ENCODE assay signal across 8 mouse cellular contexts in the genomic region with DNA sequence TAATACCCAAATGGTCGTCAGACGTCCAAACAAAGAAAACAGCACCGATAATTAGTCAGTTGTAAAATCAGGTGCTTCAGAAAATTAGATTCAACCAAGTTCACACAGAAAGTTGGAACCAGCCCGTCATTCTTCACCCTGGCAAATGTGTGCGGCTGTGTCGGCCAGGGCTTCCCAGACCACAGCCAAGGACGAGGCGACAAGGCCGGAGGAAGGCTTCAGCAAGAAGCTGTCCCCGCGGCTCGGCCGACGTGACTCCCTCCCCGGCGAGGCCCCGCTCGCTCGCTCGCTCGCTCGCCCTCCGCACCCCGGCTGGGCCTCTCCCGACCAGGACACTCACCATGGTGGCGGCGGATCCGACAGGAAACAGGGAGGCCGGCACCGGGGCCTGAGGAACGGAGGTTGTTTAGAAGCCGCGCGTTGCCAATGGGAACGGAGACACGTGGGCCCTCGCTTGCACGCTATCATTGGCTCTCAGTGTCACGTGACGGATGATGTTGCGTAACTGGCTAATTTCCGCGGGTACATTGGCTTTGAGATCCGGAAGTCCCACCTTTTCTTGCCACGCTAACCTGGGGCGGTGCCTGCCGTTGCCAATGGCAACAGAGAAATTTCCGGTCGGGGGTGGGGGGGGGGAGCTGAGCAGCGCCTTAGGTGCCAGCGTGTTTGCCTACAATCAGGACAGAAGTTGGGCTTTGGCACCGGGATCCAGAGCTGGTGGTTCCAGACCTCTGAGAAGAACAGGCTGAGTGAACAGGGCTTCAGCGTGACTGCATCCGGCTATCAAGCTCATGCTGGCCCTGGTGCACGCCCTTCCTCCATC. TPM values are rescaled to one million over a fixed set of nuclear protein-coding genes. Genes with fewer than 3 reads are reported as not detected.
DNase-seq lines count a peak whose midpoint lies in the region; ATAC-seq lines count a peak whose summit lies in the region.

TSS of gene Lztfl1 (minus strand) at position 512 of the 823 bp plus-strand sequence.

- ATAC-seq in megakaryocyte progenitor cell, adult 5-6 weeks (replicated peaks; ENCODE audit: poor library complexity): peak; percentile 99

- DNase-seq in adipocyte (ENCODE audit: low spot score): peak; percentile 100
- peak; percentile 100 for DNase-seq in embryo, embryonic 10 days (ENCODE audit: low spot score)
- DNase-seq in gastrocnemius, postnatal 10 days: peak; percentile 91
- peak; percentile 99 for DNase-seq in induced T-regulatory cell, adult 2 months (ENCODE audit: low read depth)
- peak; percentile 90 to 98 for DNase-seq in left cerebral cortex, adult 9 months (ENCODE audit: low spot score in 2 of 2)
- peak; percentile 96 for DNase-seq in right cerebral cortex, postnatal 14 days
- peak; percentile 91 to 96 for DNase-seq in urinary bladder, postnatal 36 days (ENCODE audit: low spot score in 2 of 2)

RNA-seq across cellular contexts. Expression of gene Lztfl1, which starts in this region (rescaled TPM):
- 10 to 100 TPM; 19.4 to 25.0 TPM for total RNA-seq in gastrocnemius, postnatal 10 days (2021)
- total RNA-seq in megakaryocyte progenitor cell, adult 5-6 weeks (2015): 38.1 and 44.1 TPM in 2 replicates
- 33.5 and 41.1 TPM in 2 replicates for total RNA-seq in megakaryocyte progenitor cell, adult 5-6 weeks (2017)

Comparison
In these comparisons a context has a peak if more than half of its experiments do, and no peak if none do; other contexts are left out.
1. Peak in every context shown above with its lines: DNase-seq and ATAC-seq.